Mouse (Mus musculus) liver, adult 2 months (tissue): ENCODE measurements around the gene Large2. TPM values are rescaled to one million over a fixed set of nuclear protein-coding genes. Genes with fewer than 3 reads are reported as not detected.

Source experiments
- DNase-seq: peaks from one replicate; pipeline ENCODE4 v3.0.0-alpha.2; 2011; ENCODE audit warnings: low read depth, low spot score; ENCODE audit errors: extremely low read depth
- H3K27ac ChIP-seq: fragments of 200-500 bp; replicated peaks from 2 replicates; pipeline ENCODE4 v1.5.1; 2012; ENCODE audit warnings: low read depth, mild to moderate bottlenecking, control low read depth, inconsistent platforms, low read length; ENCODE audit not compliant: insufficient read depth
- H3K27me3 ChIP-seq: fragments of 200-500 bp; 2 replicates; pipeline ENCODE4 v1.6.1; 2012; ENCODE audit warnings: mild to moderate bottlenecking, moderate library complexity, low read length, inconsistent platforms; ENCODE audit not compliant: control insufficient read depth, insufficient read depth
- H3K36me3 ChIP-seq: fragments of 200-500 bp; 2 replicates; pipeline ENCODE4 v1.6.1; 2012; ENCODE audit warnings: low read length, inconsistent platforms; ENCODE audit not compliant: control insufficient read depth, insufficient read depth
- H3K4me1 ChIP-seq: fragments of 200-500 bp; 2 replicates; pipeline ENCODE4 v1.6.1; 2011; ENCODE audit warnings: low read length; ENCODE audit not compliant: control insufficient read depth, insufficient read depth
- H3K4me3 ChIP-seq: fragments of 200-500 bp; 2 replicates; pipeline ENCODE4 v1.5.1; 2011; ENCODE audit warnings: low read depth, mild to moderate bottlenecking, control low read depth, low read length, moderate library complexity; ENCODE audit not compliant: insufficient read depth
- H3K79me2 ChIP-seq: fragments of 200-500 bp; 2 replicates; pipeline ENCODE4 v1.6.1; 2012; ENCODE audit warnings: inconsistent platforms, mild to moderate bottlenecking, low read length, moderate library complexity; ENCODE audit not compliant: control insufficient read depth, insufficient read depth
- H3K9ac ChIP-seq: fragments of 200-500 bp; 2 replicates; pipeline ENCODE4 v1.6.1; 2012; ENCODE audit warnings: low read depth, mild to moderate bottlenecking, control low read depth, inconsistent platforms, low read length
- CTCF ChIP-seq: fragments of 200-500 bp; IDR thresholded peaks from 2 replicates; pipeline ENCODE4 v1.5.1; 2011; ENCODE audit warnings: low read depth, low read length, control low read depth
- POLR2A ChIP-seq: fragments of 200-500 bp; IDR thresholded peaks from 2 replicates; pipeline ENCODE4 v1.6.1; 2011; ENCODE audit warnings: low read length, control low read depth; ENCODE audit not compliant: insufficient read depth; ENCODE audit errors: extremely low read depth
- whole genome bisulfite sequencing: fragments of 180-500 bp; shearing (Covaris S2); methylation state at CpG from one replicate; pipeline ENCODE4 v1.1.7; 2018; 5-methylcytosine and 5-hydroxymethylcytosine counted together
- polyA plus RNA-seq: library from polyadenylated mRNA; depleted of rRNA; stranded (reverse); fragments of >200 nt; gene quantifications from 2 replicates; pipeline ENCODE4 v1.2.3, GENCODE M21; 2012
- total RNA-seq: library from RNA; depleted of rRNA; stranded (reverse); fragments of >200 nt; gene quantifications from 2 replicates; pipeline ENCODE4 v1.2.3, GENCODE M21; 2014

Gene Large2
- total and polyA plus RNA-seq, 2 experiments: 0.37 to 1.7 TPM

GRCm38 (mm10) chr2:92349589-92350425, 24.9 kb downstream of the Large2 start:
- peaks cover 19% of the 10 kb centered on the region for H3K36me3 ChIP-seq
- no peaks in the 10 kb centered on the region for H3K27me3 ChIP-seq
- no peak overlapping the region for H3K4me3 ChIP-seq
- H3K4me1 ChIP-seq: no peaks in the 10 kb centered on the region; the same call in 1 of the 2 replicates
- H3K79me2 ChIP-seq: no peaks in the 10 kb centered on the region
- H3K9ac ChIP-seq: no peak overlapping the region
- WGBS: 73% methylated on average over 6 of the region's 6 CpGs
- TF ChIP-seq POLR2A (no peak), CTCF (no peak)
- no peak for DNase-seq
- H3K27ac ChIP-seq: no peak overlapping the region

- Histone ChIP-seq H3K9ac (no peak overlapping the region), H3K36me3 (peaks cover 22% of the 10 kb centered on the region), H3K27ac (no peak overlapping the region), H3K79me2 (no peaks in the 10 kb centered on the region), H3K4me3 (no peak overlapping the region), H3K4me1 (no peaks in the 10 kb centered on the region), H3K27me3 (no peaks in the 10 kb centered on the region)
- no peak for TF ChIP-seq CTCF
- TF ChIP-seq POLR2A: no peak
- no peak for DNase-seq
- whole genome bisulfite sequencing: 91% methylated on average over 2 of the region's 2 CpGs
Observed at GRCm38 (mm10) chr2:92347191-92347590, 27.5 kb downstream of the Large2 start.

GRCm38 (mm10) chr2:92342418-92342817, 32.3 kb downstream of the Large2 start:
- Histone ChIP-seq H3K36me3 (peaks cover 15% of the 10 kb centered on the region; the same call in 1 of the 2 replicates), H3K27ac (no peak overlapping the region), H3K4me3 (no peak overlapping the region), H3K79me2 (no peaks in the 10 kb centered on the region), H3K27me3 (no peaks in the 10 kb centered on the region), H3K4me1 (no peaks in the 10 kb centered on the region), H3K9ac (no peak overlapping the region)
- DNase-seq: no peak
- no peak for TF ChIP-seq POLR2A
- TF ChIP-seq CTCF: no peak

GRCm38 (mm10) chr2:92331871-92332270, 42.8 kb downstream of the Large2 start:
- H3K4me1 ChIP-seq: peaks cover 7% of the 10 kb centered on the region; the same call in 1 of the 2 replicates
- H3K4me3 ChIP-seq: no peak overlapping the region
- 0 out of 2 replicates have a peak, but pooled peaks cover 2% of the 10 kb centered on the region for H3K79me2 ChIP-seq
- H3K36me3 ChIP-seq: peaks cover 22% of the 10 kb centered on the region
- no peaks in the 10 kb centered on the region for H3K27me3 ChIP-seq
- DNase-seq: no peak
- no peak overlapping the region for H3K27ac ChIP-seq
- WGBS: 98% methylated on average over 2 of the region's 2 CpGs
- H3K9ac ChIP-seq: no peak overlapping the region
- TF ChIP-seq CTCF (no peak), POLR2A (no peak)

DNA sequence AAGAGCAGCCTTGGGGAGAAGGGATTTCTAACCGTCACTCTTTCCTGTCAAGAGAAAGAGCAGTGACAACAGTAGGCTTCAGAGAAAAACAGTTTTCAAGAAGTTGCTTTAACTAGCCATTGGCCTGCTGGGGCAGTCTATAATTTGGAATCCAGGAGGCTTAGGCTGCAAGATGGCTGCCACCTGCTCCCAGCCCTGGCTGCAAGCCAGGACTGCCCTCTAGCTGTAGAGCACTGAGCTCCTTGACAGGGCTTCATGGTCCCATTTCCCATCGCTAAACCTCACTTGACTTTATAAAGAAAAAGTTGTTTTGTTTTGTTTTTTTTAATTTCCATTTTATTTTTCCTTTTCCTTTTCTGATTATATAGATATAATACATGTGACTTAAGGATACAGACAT, 43.3 kb downstream of the Large2 start:
- H3K36me3 ChIP-seq: peaks cover 22% of the 10 kb centered on the region
- no peak overlapping the region for H3K4me3 ChIP-seq
- no peak overlapping the region for H3K27ac ChIP-seq
- H3K27me3 ChIP-seq: no peaks in the 10 kb centered on the region
- H3K79me2 ChIP-seq: 0 out of 2 replicates have a peak, but pooled peaks cover 2% of the 10 kb centered on the region
- 86% methylated on average over 2 of the region's 2 CpGs for WGBS
- DNase-seq: no peak
- H3K9ac ChIP-seq: no peak overlapping the region
- TF ChIP-seq CTCF (no peak), POLR2A (no peak)
- H3K4me1 ChIP-seq: peaks cover 7% of the 10 kb centered on the region; the same call in 1 of the 2 replicates

GRCm38 (mm10) chr2:92330840-92331239, 43.8 kb downstream of the Large2 start:
- Histone ChIP-seq H3K27me3 (no peaks in the 10 kb centered on the region), H3K36me3 (peaks cover 24% of the 10 kb centered on the region)
- WGBS: 71% methylated on average over 2 of the region's 2 CpGs

More at GRCm38 (mm10) chr2:92330840-92331239, 43.8 kb downstream of the Large2 start:
- Histone ChIP-seq H3K4me1 (peaks cover 7% of the 10 kb centered on the region; the same call in 1 of the 2 replicates), H3K9ac (no peak overlapping the region), H3K27ac (no peak overlapping the region), H3K79me2 (0 out of 2 replicates have a peak, but pooled peaks cover 2% of the 10 kb centered on the region), H3K4me3 (no peak overlapping the region)
- peak; percentile 23 for DNase-seq
- TF ChIP-seq CTCF: peak; percentile 46; the same call in 1 of the 2 replicates
- TF ChIP-seq POLR2A: no peak
